Mouse (Mus musculus): ENCODE results near the gene Oaz1. TPM values are rescaled to one million over a fixed set of nuclear protein-coding genes. Genes with fewer than 3 reads are reported as not detected.

Gene Oaz1
- polyA plus RNA-seq, 1 experiment from 2014 or later: 2,086 TPM

DNA sequence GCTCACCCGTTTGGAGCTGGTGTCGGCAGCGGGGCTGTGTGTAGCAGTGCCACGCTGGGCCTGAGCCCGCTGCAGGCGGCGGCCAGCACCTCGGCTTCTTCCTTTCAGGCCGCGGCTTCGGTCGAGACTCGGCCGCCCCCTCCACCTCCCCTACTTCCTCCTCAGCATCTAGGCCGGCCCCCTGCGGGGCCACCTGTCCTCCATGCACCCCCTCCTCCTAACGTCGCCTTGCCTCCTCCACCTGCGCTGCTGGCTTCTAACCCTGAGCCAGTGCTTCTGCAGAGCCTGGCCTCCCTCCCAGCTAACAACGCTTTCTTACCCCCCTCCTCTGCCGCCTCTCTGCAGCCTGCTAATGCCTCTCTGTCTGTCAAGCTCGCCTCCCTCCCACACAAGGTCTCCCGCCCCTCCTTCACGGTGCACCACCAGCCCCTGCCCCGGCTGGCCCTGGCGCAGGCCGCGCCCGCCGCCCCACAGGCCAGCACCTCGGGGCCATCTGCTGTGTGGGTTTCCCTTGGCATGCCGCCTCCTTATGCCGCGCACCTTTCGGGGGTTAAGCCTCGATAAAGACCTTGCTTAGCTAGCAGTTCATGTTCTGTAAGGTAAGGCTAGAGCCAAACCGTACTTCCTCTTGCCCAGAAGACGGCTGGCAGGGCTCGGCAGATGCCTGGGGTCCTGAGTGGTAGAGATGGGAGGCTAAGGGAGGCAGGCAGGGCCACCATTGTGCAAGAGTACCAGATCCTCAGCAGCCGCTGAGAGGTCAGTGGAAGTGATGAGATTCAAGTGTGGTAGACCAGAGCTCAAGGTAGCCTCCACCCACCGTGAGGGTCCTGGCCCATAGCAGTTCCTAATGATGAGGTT, 34.1 kb upstream of the Oaz1 start:
- no peak overlapping the region for H3K27ac ChIP-seq (ENCODE audit: low read length)

DNA sequence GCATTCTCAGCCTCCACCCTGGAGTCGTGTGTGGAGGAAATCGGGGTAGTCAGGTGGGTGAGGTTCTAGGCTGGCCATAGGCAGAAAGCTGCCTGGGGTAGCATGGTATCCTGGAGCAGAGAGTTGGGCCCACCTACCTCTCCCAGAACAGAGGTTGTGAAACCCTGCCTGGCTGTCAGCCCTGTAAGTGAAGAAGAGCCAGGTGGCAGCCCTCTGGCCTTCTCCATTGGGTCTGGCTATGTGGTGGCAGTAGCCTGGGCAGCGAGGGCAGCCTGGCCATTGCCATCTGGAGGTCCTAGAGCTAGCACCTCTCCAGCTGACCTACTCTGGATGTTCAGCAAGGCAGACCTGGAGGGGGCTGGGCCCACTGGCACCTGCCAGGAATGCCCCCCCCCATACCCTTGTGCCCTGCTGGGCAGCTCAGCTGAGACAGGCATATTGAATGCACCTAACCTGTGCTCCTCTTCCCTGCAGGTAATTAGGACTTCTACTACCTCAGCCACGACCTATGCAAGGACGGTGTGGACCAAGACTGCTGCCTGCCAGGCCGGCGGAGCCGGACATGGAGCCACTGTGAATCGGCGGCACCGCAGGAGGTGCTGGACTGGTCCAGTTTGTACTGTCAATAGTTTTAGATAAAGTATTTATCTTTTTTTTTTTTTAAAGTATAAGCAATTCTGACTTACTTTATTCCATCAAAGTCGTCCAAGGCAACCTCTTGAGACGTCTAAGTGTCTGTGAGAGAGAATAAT, 33.2 kb upstream of the Oaz1 start:
- Histone ChIP-seq H3K4me2 (replicated peaks; ENCODE audit: low read depth, low read length) (no peak overlapping the region), H3K27me3 (ENCODE audit: insufficient read depth, low read length) (no peaks in the 10 kb centered on the region), H3K9me3 (ENCODE audit: low read length) (no peaks in the 10 kb centered on the region), H3K4me3 (ENCODE audit: low read length) (no peak overlapping the region), H3K27ac (ENCODE audit: low read length) (no peak overlapping the region), H3K4me1 (ENCODE audit: insufficient read depth, low read length) (peaks cover 18% of the 10 kb centered on the region), H3K36me3 (ENCODE audit: insufficient read depth, low read length) (peaks cover 66% of the 10 kb centered on the region), H3K9ac (replicated peaks; ENCODE audit: low read length) (no peak overlapping the region)
- no peak for ATAC-seq (ENCODE audit: low FRiP score, low TSS enrichment)
- 93% methylated on average over 13 of the region's 13 CpGs for WGBS

More for the DNA sequence above, 34.1 kb upstream of the Oaz1 start:
- Histone ChIP-seq H3K36me3 (ENCODE audit: insufficient read depth, low read length) (peaks cover 74% of the 10 kb centered on the region), H3K27me3 (ENCODE audit: insufficient read depth, low read length) (no peaks in the 10 kb centered on the region), H3K4me1 (ENCODE audit: insufficient read depth, low read length) (peaks cover 18% of the 10 kb centered on the region), H3K9me3 (ENCODE audit: low read length) (no peaks in the 10 kb centered on the region), H3K4me3 (ENCODE audit: low read length) (no peak overlapping the region), H3K4me2 (replicated peaks; ENCODE audit: low read depth, low read length) (no peak overlapping the region), H3K9ac (replicated peaks; ENCODE audit: low read length) (no peak overlapping the region)
- ATAC-seq (ENCODE audit: low FRiP score, low TSS enrichment): 0 out of 2 replicates have a peak, but pooled peaks have one; percentile 21
- 54% methylated on average over 40 of the region's 41 CpGs for WGBS

DNA sequence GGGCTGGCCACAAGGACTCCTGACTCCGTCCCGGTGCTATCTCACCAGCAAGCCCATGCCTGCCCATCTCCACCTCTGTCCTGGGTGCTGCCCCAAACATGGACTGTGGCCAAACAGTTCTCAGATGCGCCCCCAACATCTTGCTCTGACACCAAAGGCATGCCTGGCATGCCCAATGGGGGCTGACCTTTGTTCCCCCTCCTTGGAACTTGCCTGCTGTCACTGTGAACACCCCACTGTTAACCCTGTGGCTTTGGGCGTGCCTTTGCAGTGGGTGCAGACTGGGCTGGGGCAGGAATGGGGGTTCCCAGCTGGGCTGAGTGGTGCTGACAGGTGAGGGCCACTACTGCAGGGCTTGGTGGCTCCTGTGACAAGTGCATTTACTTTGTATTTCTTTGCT, 32.7 kb upstream of the Oaz1 start:
- Histone ChIP-seq H3K27me3 (ENCODE audit: insufficient read depth, low read length) (no peaks in the 10 kb centered on the region), H3K4me2 (replicated peaks; ENCODE audit: low read depth, low read length) (no peak overlapping the region), H3K4me3 (ENCODE audit: low read length) (no peak overlapping the region), H3K4me1 (ENCODE audit: insufficient read depth, low read length) (peaks cover 18% of the 10 kb centered on the region), H3K9me3 (ENCODE audit: low read length) (no peaks in the 10 kb centered on the region), H3K9ac (replicated peaks; ENCODE audit: low read length) (no peak overlapping the region), H3K27ac (ENCODE audit: low read length) (no peak overlapping the region), H3K36me3 (ENCODE audit: insufficient read depth, low read length) (peaks cover 60% of the 10 kb centered on the region)
- WGBS: 86% methylated on average over 4 of the region's 4 CpGs
- no peak for ATAC-seq (ENCODE audit: low FRiP score, low TSS enrichment)

DNA sequence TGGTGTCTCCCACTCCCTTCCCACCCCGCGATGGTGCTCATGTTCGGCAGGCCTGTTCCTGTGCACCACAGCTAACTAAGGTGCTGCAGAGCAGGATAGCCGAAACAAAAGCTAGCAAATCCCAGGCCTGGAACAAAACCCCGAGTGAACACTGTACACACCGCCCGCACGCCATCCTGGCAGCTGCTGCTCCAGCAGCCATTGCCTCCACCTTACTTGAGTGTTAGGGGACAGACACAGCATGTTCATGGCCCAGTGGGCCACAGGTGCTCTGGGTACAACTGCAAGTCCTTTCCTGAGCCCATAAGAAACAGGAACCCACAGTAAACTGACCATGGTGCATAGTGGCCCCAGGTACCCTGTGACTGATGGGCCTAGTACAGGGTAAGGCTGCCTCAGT, 31.7 kb upstream of the Oaz1 start:
- H3K9ac ChIP-seq (replicated peaks; ENCODE audit: low read length): no peak overlapping the region
- no peak overlapping the region for H3K4me2 ChIP-seq (replicated peaks; ENCODE audit: low read depth, low read length)
- peaks cover 24% of the 10 kb centered on the region for H3K4me1 ChIP-seq (ENCODE audit: insufficient read depth, low read length)
- H3K36me3 ChIP-seq (ENCODE audit: insufficient read depth, low read length): peaks cover 52% of the 10 kb centered on the region
- H3K9me3 ChIP-seq (ENCODE audit: low read length): no peaks in the 10 kb centered on the region
- H3K27ac ChIP-seq (ENCODE audit: low read length): no peak overlapping the region
- no peaks in the 10 kb centered on the region for H3K27me3 ChIP-seq (ENCODE audit: insufficient read depth, low read length)
- H3K4me3 ChIP-seq (ENCODE audit: low read length): no peak overlapping the region
- no peak for ATAC-seq (ENCODE audit: low FRiP score, low TSS enrichment)
- 87% methylated on average over 8 of the region's 8 CpGs for WGBS

DNA sequence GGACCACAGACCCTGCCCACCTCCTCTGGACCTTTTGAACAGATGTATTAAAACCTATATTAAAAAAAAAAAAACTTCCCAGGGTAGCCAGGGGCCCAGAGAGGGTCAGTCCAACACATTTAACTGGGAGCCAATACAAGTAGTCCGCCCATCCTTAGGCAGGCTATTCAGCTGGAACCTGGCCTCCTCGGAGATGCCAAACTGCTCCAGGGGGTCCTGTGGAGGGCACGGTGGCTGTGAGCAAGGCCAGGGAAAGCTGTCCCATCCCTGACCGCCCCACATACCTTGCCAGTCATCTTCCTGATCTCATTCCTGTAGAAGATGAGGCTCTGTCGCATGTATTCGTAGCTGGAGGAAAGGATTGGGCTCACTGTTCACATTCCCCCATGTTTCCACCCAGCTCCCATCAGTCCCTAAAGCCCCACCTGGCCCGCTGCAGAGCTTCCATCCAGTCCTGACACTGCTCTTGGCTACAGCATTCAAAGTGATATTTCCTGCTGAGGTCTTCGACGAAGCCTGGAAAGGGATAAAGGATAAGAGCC, 30.1 kb upstream of the Oaz1 start:
- peak overlapping the region; percentile 96 for H3K4me3 ChIP-seq (ENCODE audit: low read length)
- WGBS: 82% methylated on average over 9 of the region's 9 CpGs
- H3K36me3 ChIP-seq (ENCODE audit: insufficient read depth, low read length): peaks cover 48% of the 10 kb centered on the region
- no peaks in the 10 kb centered on the region for H3K27me3 ChIP-seq (ENCODE audit: insufficient read depth, low read length)
- no peak overlapping the region for H3K27ac ChIP-seq (ENCODE audit: low read length)
- H3K4me1 ChIP-seq (ENCODE audit: insufficient read depth, low read length): peaks cover 29% of the 10 kb centered on the region
- H3K9me3 ChIP-seq (ENCODE audit: low read length): no peaks in the 10 kb centered on the region
- ATAC-seq (ENCODE audit: low FRiP score, low TSS enrichment): no peak
- peak overlapping the region; percentile 99 for H3K9ac ChIP-seq (replicated peaks; ENCODE audit: low read length)
- H3K4me2 ChIP-seq (replicated peaks; ENCODE audit: low read depth, low read length): peak overlapping the region; percentile 88

DNA sequence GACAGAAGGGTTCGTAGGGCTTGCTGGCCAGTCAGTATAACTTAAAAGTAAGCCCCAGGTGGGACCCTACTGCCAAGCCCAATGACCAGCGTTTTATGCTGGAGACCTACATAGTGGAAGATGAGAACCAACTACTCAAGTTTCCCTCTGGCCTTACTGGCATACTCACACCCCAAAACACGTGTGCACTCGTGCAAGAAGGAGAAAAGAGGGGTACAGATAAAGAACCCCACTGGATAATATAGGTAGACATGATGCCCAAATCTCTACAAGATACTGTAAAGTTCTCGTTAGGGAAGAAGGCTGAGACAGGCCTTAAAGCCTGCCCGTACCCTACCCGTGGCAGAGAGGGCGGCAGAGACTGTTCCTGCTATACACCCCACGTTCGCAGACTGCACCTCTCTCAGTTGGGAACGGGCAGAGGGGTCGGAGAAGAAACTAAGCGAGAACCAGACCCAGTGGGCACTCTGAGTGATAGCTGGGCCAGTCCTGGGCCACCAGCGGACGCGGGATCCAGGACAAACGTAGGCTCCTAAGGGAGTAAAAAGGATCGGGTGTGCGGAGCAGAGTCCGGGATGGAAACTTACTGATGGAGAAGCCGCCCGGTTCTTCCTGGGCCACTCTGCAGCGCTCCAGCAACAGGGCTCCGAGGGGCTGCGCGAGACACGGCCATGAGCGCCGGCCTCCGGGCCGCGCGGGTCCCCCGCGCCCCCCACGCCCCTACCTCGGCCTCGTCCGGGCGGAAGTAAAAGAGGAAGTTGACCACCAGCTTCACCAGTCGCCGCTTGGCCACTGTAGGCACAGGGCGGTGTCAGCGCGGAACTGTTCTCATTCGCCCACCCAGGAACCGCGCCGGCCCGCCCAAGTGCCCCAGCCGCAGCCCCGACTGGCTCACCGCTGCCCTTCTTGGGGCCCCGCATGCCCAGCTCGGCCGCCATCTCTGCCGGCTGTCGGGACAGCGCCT, 29.0 kb upstream of the Oaz1 start:
- no peaks in the 10 kb centered on the region for H3K9me3 ChIP-seq (ENCODE audit: low read length)
- 2% methylated on average over 53 of the region's 59 CpGs for WGBS
- peak overlapping the region; percentile 98 for H3K27ac ChIP-seq (ENCODE audit: low read length)
- peaks cover 22% of the 10 kb centered on the region for H3K4me1 ChIP-seq (ENCODE audit: insufficient read depth, low read length)
- H3K4me2 ChIP-seq (replicated peaks; ENCODE audit: low read depth, low read length): peak overlapping the region; percentile 88
- ATAC-seq (ENCODE audit: low FRiP score, low TSS enrichment): peak; percentile 82
- peak overlapping the region; percentile 99 for H3K9ac ChIP-seq (replicated peaks; ENCODE audit: low read length)
- no peaks in the 10 kb centered on the region for H3K27me3 ChIP-seq (ENCODE audit: insufficient read depth, low read length)
- peaks cover 51% of the 10 kb centered on the region for H3K36me3 ChIP-seq (ENCODE audit: insufficient read depth, low read length)
- H3K4me3 ChIP-seq (ENCODE audit: low read length): peak overlapping the region; percentile 96

DNA sequence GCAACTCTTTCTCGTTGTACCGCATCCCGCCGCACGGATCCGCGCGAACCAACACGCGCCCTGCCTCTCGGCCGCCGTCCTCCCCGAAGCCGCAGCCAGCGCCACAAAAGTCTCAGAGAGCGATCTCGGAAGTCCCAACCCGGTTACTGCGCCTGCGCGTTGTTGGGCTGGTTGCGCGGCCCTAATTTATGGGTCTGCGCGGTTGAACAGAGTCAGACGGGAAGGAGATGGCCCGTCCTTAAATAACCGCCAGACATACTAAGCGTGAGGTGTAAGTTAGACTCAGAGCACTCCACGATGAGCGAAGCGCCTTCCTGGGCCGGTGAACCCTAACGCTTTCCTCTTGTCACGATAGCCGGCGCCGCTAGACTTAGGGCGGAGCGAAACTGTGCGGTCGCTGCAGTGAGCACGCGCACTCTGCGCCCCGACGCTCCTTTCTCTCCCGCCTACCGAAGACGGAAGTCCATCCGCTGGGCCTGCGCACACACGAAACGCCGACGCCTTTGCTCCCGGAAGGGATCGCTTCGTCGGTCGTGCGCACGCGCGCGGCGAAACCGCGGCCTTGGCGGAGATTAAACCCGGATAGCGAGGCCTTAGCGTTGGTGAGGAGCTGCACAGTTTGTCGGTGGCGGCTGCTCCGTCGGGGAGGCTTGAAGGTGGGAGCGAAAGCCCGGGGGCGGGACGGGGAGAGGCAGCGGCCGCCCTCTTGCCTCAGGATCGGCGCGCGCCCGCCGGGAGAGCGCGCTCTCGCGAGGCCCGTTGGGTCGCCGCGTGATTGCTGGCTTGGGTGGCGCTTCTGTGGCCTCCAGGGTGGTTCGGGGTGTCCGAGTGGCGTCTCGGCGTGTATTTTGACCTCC, 28.1 kb upstream of the Oaz1 start, which contains the start of the genes Sf3a2 and Plekhj1:
Sf3a2 (plus strand) TSS at position 49 of the 857 bp plus-strand sequence.
Plekhj1 (minus strand) TSS at position 477 of the 857 bp plus-strand sequence.
- under 1% methylated on average over 104 of the region's 104 CpGs for WGBS
- peaks cover 52% of the 10 kb centered on the region for H3K36me3 ChIP-seq (ENCODE audit: insufficient read depth, low read length)

DNA sequence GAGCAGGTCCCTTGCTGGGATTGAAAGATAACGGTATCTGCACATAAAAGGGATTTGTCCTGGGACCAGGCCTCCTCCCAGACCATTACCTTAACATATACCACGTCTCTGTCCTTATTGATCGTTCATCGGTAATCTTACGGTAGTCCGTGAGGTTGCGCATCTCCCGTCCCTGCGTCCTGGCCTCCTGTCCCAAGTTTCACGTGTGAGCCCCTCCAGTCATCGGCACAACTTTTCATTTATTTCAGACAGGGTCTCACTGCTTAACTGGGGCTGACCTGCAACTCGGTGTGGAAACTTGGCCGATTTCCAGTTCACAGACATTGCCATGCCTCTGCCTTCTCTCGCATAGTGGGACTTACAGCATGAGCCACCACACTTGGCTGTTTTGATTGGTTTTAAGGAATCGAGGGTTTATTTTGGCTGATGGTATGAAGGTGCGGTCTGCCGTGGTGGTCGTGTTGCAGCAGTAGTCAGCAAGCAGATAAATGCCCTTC, 27.3 kb upstream of the Oaz1 start:
- peak overlapping the region; percentile 96 for H3K4me3 ChIP-seq (ENCODE audit: low read length)
- no peaks in the 10 kb centered on the region for H3K9me3 ChIP-seq (ENCODE audit: low read length)
- no peak for ATAC-seq (ENCODE audit: low FRiP score, low TSS enrichment)
- H3K27me3 ChIP-seq (ENCODE audit: insufficient read depth, low read length): no peaks in the 10 kb centered on the region
- peaks cover 22% of the 10 kb centered on the region for H3K4me1 ChIP-seq (ENCODE audit: insufficient read depth, low read length)
- H3K4me2 ChIP-seq (replicated peaks; ENCODE audit: low read depth, low read length): peak overlapping the region; percentile 88
- peak overlapping the region; percentile 99 for H3K9ac ChIP-seq (replicated peaks; ENCODE audit: low read length)
- peaks cover 52% of the 10 kb centered on the region for H3K36me3 ChIP-seq (ENCODE audit: insufficient read depth, low read length)
- WGBS: 2% methylated on average over 18 of the region's 18 CpGs
- H3K27ac ChIP-seq (ENCODE audit: low read length): peak overlapping the region; percentile 98

More for the DNA sequence above, 28.1 kb upstream of the Oaz1 start, which contains the start of the genes Sf3a2 and Plekhj1:
- Histone ChIP-seq H3K9ac (replicated peaks; ENCODE audit: low read length) (peak within 1 kb of the TSS; percentile 99), H3K4me1 (ENCODE audit: insufficient read depth, low read length) (peaks cover 22% of the 10 kb centered on the region), H3K9me3 (ENCODE audit: low read length) (no peaks in the 10 kb centered on the region), H3K27me3 (ENCODE audit: insufficient read depth, low read length) (no peaks in the 10 kb centered on the region), H3K4me3 (ENCODE audit: low read length) (peak within 1 kb of the TSS; percentile 96), H3K4me2 (replicated peaks; ENCODE audit: low read depth, low read length) (peak within 1 kb of the TSS; percentile 88), H3K27ac (ENCODE audit: low read length) (peak within 1 kb of the TSS; percentile 98)
- ATAC-seq (ENCODE audit: low FRiP score, low TSS enrichment): peak; percentile 95

All from kidney, embryonic 16.5 days (tissue).